Mouse (Mus musculus): ENCODE measurements at regions not wholly inside any gene's neighbourhood (a gene's known extent, or its start where the extent isn't known, plus 50 kb on each side); places are given as distances from the start of the nearest gene placed in this dataset.

DNA sequence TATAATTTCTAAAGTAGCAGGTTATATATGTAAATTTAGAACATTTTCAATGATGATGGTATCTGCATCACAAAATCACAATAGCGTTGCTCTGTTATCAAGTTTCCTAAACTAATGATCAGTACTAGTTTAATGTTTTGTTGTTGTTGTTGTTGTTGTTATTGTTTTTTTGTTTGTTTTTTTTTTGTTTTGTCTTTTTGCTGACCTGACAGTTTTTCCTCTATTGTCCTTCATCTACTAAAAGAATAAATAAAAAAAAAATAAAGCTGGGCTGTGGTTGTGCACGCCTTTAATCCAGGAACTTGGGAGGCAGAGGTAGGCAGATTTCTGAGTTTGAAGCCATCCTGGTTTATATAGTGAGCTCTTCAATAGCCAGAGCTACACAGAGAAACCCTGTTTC lies 427.9 kb upstream of the Slc5a7 start:
- TF ChIP-seq POLR2A (IDR thresholded peaks at IDR 0.05; ENCODE audit: control insufficient read depth in 1 of 2, insufficient read depth in 1 of 2, low read depth in 1 of 2, low read length in 2 of 2, poor library complexity in 1 of 2) (no peak), POLR2AphosphoS2 (IDR thresholded peaks at IDR 0.05; ENCODE audit: low read length) (no peak), GATA1 (IDR thresholded peaks at IDR 0.05; ENCODE audit: low read depth, low read length) (no peak), CTCF (IDR thresholded peaks at IDR 0.05 in 2 of 3, conservative IDR thresholded peaks at IDR 0.05 in 1 of 3; ENCODE audit: control insufficient read depth in 1 of 3, insufficient read depth in 1 of 3, low read depth in 2 of 3, low read length in 3 of 3, poor library complexity in 1 of 3, severe bottlenecking in 1 of 3) (no peak), ZC3H11A (IDR thresholded peaks at IDR 0.05; ENCODE audit: low read depth, low read length) (no peak), TBP (IDR thresholded peaks at IDR 0.05; ENCODE audit: low read depth, low read length) (no peak), UBTF (IDR thresholded peaks at IDR 0.05; ENCODE audit: borderline replicate concordance, insufficient read depth, low read depth, low read length) (no peak), HCFC1 (IDR thresholded peaks at IDR 0.05; ENCODE audit: low read depth, low read length) (no peak), GABPA (IDR thresholded peaks at IDR 0.05; ENCODE audit: low read depth, low read length) (no peak), EP300 (IDR thresholded peaks at IDR 0.05; ENCODE audit: low read depth in 1 of 2, low read length in 2 of 2) (no peak), MEF2A (IDR thresholded peaks at IDR 0.05; ENCODE audit: extremely low read depth, insufficient replicate concordance, low read depth, low read length, poor library complexity, severe bottlenecking) (no peak), TAL1 (IDR thresholded peaks at IDR 0.05; ENCODE audit: low read length) (no peak)

Data from MEL (cell line).